Mouse (Mus musculus): ENCODE data around the gene Cacng5. TPM values are rescaled to one million over a fixed set of nuclear protein-coding genes. Genes with fewer than 3 reads are reported as not detected.
A peak's percentile ranks its signal among the peaks of the same experiment; 100 is the strongest.

Gene Cacng5
- total RNA-seq, 1 experiment from 2014 or later = not detected

- ATAC-seq (replicated peaks in 1 of 2; ENCODE audit: insufficient read depth in 1 of 2, low FRiP score in 2 of 2, low TSS enrichment in 1 of 2, low read depth in 1 of 2, poor library complexity in 2 of 2, severe bottlenecking in 2 of 2) = no peak
Measured at GRCm38 (mm10) chr11:107900470-107900869, 14.4 kb downstream of the Cacng5 start.

GRCm38 (mm10) chr11:107898698-107899097, 16.2 kb downstream of the Cacng5 start:
- no peak for ATAC-seq (replicated peaks in 1 of 2; ENCODE audit: insufficient read depth in 1 of 2, low FRiP score in 2 of 2, low TSS enrichment in 1 of 2, low read depth in 1 of 2, poor library complexity in 2 of 2, severe bottlenecking in 2 of 2)

DNA sequence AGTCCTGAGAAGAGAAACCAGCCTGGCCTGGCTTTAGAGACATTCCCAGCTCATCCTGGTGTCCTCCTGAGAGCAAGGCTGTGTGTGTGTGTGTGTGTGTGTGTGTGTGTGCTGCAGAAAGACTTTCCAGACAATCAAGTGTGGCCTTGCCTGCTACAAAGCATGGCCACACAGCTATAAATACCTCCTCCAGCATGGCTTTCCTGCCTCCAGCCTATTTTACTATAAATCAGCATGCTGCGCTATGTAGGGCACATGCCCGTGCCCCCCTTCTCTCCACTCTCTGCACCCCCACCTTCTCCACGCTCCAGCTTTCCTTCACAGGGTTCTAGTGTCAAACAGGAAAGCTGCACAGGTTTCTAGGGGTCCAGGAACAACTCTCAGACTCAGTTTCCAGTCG, 19.2 kb downstream of the Cacng5 start:
- no peak for ATAC-seq (replicated peaks in 1 of 2; ENCODE audit: insufficient read depth in 1 of 2, low FRiP score in 2 of 2, low TSS enrichment in 1 of 2, low read depth in 1 of 2, poor library complexity in 2 of 2, severe bottlenecking in 2 of 2)

GRCm38 (mm10) chr11:107891377-107891776, 23.5 kb downstream of the Cacng5 start:
- ATAC-seq (replicated peaks in 1 of 2; ENCODE audit: insufficient read depth in 1 of 2, low FRiP score in 2 of 2, low TSS enrichment in 1 of 2, low read depth in 1 of 2, poor library complexity in 2 of 2, severe bottlenecking in 2 of 2) = no peak

GRCm38 (mm10) chr11:107887342-107887741, 27.5 kb downstream of the Cacng5 start:
- ATAC-seq (replicated peaks in 1 of 2; ENCODE audit: insufficient read depth in 1 of 2, low FRiP score in 2 of 2, low TSS enrichment in 1 of 2, low read depth in 1 of 2, poor library complexity in 2 of 2, severe bottlenecking in 2 of 2) = no peak

- ATAC-seq (replicated peaks in 1 of 2; ENCODE audit: insufficient read depth in 1 of 2, low FRiP score in 2 of 2, low TSS enrichment in 1 of 2, low read depth in 1 of 2, poor library complexity in 2 of 2, severe bottlenecking in 2 of 2) = no peak
Measured at GRCm38 (mm10) chr11:107876840-107877239, 38.0 kb downstream of the Cacng5 start.

- ATAC-seq (replicated peaks in 1 of 2; ENCODE audit: insufficient read depth in 1 of 2, low FRiP score in 2 of 2, low TSS enrichment in 1 of 2, low read depth in 1 of 2, poor library complexity in 2 of 2, severe bottlenecking in 2 of 2) = peak; percentile 87 to 96
Measured at GRCm38 (mm10) chr11:107875861-107876494, 38.9 kb downstream of the Cacng5 start.

- ATAC-seq (replicated peaks in 1 of 2; ENCODE audit: insufficient read depth in 1 of 2, low FRiP score in 2 of 2, low TSS enrichment in 1 of 2, low read depth in 1 of 2, poor library complexity in 2 of 2, severe bottlenecking in 2 of 2) = no peak
Measured at GRCm38 (mm10) chr11:107872743-107873142, 42.1 kb downstream of the Cacng5 start.

DNA sequence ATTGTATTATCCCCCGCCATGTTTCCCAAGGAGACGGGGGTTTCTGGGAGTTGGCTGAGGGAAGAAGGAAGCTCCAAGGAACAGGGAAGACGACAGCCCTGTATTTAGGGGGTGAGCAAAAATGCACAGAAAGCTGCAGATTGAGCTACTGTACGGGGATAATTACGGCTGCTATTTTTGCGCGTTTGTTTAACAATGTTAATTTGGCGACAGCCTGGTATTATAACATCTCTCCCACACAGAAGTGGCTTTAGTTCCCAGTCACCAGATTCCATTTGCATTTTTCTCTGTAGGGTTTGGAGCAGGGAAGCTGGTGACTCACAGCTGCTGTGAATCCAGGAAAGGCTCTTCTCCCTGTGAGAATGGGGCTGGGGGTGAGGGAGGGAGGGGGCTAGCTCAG, 47.3 kb downstream of the Cacng5 start:
- ATAC-seq (replicated peaks in 1 of 2; ENCODE audit: insufficient read depth in 1 of 2, low FRiP score in 2 of 2, low TSS enrichment in 1 of 2, low read depth in 1 of 2, poor library complexity in 2 of 2, severe bottlenecking in 2 of 2) = no peak

- ATAC-seq (replicated peaks in 1 of 2; ENCODE audit: insufficient read depth in 1 of 2, low FRiP score in 2 of 2, low TSS enrichment in 1 of 2, low read depth in 1 of 2, poor library complexity in 2 of 2, severe bottlenecking in 2 of 2) = peak; percentile 50 to 69; a peak in 3 of 4 replicates
Measured at GRCm38 (mm10) chr11:107865128-107865527, 49.7 kb downstream of the Cacng5 start.

DNA sequence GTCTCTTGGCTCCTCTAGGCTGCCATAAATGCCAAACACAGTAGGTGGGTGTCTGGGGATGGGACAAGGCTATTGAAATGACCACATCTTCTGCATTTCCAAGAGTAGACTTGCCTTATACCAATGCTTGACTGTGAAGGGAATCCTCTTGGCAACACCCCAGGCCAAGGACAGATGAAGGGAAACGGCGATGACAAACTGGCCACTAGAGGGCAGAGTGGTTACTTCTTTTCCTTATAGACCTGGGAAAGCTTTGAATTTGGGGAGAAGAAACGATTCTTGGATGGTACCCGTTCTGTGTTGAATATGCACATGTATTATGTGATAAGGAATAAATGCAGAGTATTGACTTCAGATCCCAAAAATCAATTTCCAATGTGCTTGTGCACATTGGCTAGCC, 50.8 kb downstream of the Cacng5 start:
- no peak for ATAC-seq (replicated peaks in 1 of 2; ENCODE audit: insufficient read depth in 1 of 2, low FRiP score in 2 of 2, low TSS enrichment in 1 of 2, low read depth in 1 of 2, poor library complexity in 2 of 2, severe bottlenecking in 2 of 2)

GRCm38 (mm10) chr11:107861738-107862137, 53.1 kb downstream of the Cacng5 start:
- no peak for ATAC-seq (replicated peaks in 1 of 2; ENCODE audit: insufficient read depth in 1 of 2, low FRiP score in 2 of 2, low TSS enrichment in 1 of 2, low read depth in 1 of 2, poor library complexity in 2 of 2, severe bottlenecking in 2 of 2)

DNA sequence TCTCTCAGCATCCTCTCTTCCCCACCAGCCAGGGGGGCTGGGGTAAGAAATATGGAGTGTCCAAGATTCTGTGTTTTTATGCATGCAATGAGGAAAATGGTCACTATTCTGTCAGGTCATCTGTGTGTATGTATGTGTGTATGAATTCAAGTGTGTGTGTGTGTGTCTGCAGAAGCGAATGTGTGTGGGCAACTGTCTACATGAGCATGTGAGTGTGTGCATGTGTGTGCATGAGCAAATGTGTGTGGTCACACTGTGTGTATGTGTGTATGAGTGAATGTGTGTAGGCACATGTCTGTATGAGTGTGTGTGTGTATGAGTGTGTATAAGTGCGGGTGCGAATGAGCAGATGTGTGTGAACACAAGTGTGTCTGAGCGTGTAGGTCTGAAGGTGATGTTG, 55.0 kb downstream of the Cacng5 start:
- no peak for ATAC-seq (replicated peaks in 1 of 2; ENCODE audit: insufficient read depth in 1 of 2, low FRiP score in 2 of 2, low TSS enrichment in 1 of 2, low read depth in 1 of 2, poor library complexity in 2 of 2, severe bottlenecking in 2 of 2)

DNA sequence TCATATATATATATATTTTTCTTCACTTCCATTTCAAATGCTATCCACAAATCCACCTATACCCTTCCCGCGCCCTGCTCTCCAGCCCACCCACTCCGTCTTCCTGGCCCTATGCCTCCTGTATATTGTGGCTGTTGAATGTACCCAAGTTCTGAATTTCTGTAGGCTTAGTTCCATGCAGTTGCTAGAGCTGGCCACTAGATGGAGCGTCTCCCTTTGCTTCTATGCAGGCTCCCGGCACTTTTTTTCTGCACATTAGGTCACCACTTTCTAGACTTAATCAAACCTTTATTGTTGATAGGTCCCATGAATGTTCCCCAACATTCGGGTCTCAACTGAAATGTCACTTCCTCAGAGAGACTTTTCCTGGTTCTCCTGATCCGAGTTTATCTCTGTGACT, 55.6 kb downstream of the Cacng5 start:
- peak in 1 of 2 experiments; percentile 51; a peak in 1 of 4 replicates for ATAC-seq (replicated peaks in 1 of 2; ENCODE audit: insufficient read depth in 1 of 2, low FRiP score in 2 of 2, low TSS enrichment in 1 of 2, low read depth in 1 of 2, poor library complexity in 2 of 2, severe bottlenecking in 2 of 2)

GRCm38 (mm10) chr11:107853088-107853487, 61.8 kb downstream of the Cacng5 start:
- ATAC-seq (replicated peaks in 1 of 2; ENCODE audit: insufficient read depth in 1 of 2, low FRiP score in 2 of 2, low TSS enrichment in 1 of 2, low read depth in 1 of 2, poor library complexity in 2 of 2, severe bottlenecking in 2 of 2) = 0 out of 4 replicates have a peak, but pooled peaks of 1 of the 2 experiments have one; percentile 49

- ATAC-seq (replicated peaks in 1 of 2; ENCODE audit: insufficient read depth in 1 of 2, low FRiP score in 2 of 2, low TSS enrichment in 1 of 2, low read depth in 1 of 2, poor library complexity in 2 of 2, severe bottlenecking in 2 of 2) = peak in 1 of 2 experiments; percentile 23; a peak in 1 of 4 replicates
Measured at GRCm38 (mm10) chr11:107849621-107850020, 65.2 kb downstream of the Cacng5 start.

- ATAC-seq (replicated peaks in 1 of 2; ENCODE audit: insufficient read depth in 1 of 2, low FRiP score in 2 of 2, low TSS enrichment in 1 of 2, low read depth in 1 of 2, poor library complexity in 2 of 2, severe bottlenecking in 2 of 2) = no peak
Measured at GRCm38 (mm10) chr11:107844175-107844574, 70.7 kb downstream of the Cacng5 start.

DNA sequence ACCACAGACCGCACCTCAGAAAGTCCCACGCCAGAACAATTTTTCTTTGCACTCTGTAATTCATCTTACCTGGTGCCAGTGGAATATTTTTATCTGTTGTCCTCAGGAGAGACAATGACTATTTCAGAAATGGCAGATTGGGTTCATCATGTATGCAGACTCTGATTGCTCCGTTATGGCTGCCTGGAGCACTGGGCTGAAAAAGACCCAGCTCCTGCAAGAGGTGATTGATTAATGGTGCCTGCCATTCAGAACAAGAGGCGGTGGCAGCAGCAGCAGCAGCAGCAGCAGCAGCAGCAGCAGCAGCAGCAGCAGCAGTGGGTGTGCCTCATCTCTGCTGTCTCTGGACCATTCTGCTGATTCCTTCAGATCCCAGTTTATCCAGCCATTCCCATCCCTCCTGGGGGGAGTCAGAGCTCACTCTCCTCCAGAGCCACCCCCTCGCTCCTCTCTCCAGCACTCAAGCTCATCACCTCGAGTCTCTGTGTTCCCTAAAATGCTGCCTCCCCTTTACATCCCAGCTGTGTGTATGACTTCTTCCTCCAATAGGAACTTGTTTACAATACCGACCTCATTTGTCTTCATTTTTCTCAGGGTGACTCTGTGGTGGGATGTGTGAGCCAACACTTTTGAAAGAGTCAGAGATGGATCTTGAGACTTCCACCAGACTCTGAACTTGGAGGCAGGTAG, 81.4 kb downstream of the Cacng5 start:
- no peak for ATAC-seq (replicated peaks in 1 of 2; ENCODE audit: insufficient read depth in 1 of 2, low FRiP score in 2 of 2, low TSS enrichment in 1 of 2, low read depth in 1 of 2, poor library complexity in 2 of 2, severe bottlenecking in 2 of 2)

Data from hematopoietic stem cell, adult 5-6 weeks (primary cell).